Mouse (Mus musculus): ENCODE measurements at regions not wholly inside any gene's neighbourhood (a gene's known extent, or its start where the extent isn't known, plus 50 kb on each side); places are given as distances from the start of the nearest gene placed in this dataset.

- no peak for DNase-seq (ENCODE audit: low spot score)
These were observed 101.9 kb downstream of the Irs2 start for GRCm38 (mm10) chr8:10906353-10906752.

GRCm38 (mm10) chr8:10905761-10906160 is 102.5 kb downstream of the Irs2 start:
- no peak for DNase-seq (ENCODE audit: low spot score)

- DNase-seq (ENCODE audit: low spot score), result no peak
These were observed 104.3 kb downstream of the Irs2 start for GRCm38 (mm10) chr8:10903957-10904356.

GRCm38 (mm10) chr8:10901954-10902353 is 106.3 kb downstream of the Irs2 start:
- DNase-seq (ENCODE audit: low spot score), result no peak

GRCm38 (mm10) chr8:10901014-10901413 is 107.2 kb downstream of the Irs2 start:
- no peak for DNase-seq (ENCODE audit: low spot score)

GRCm38 (mm10) chr8:10899581-10900155 is 108.6 kb downstream of the Irs2 start:
- DNase-seq (ENCODE audit: low spot score), result no peak

- no peak for DNase-seq (ENCODE audit: low spot score)
These were observed 109.4 kb downstream of the Irs2 start for GRCm38 (mm10) chr8:10898562-10899527.

GRCm38 (mm10) chr8:10897573-10897972 is 110.7 kb downstream of the Irs2 start:
- no peak for DNase-seq (ENCODE audit: low spot score)

GRCm38 (mm10) chr8:10895178-10895577 is 113.1 kb downstream of the Irs2 start:
- no peak for DNase-seq (ENCODE audit: low spot score)

GRCm38 (mm10) chr8:10894306-10894705 is 114.0 kb downstream of the Irs2 start:
- DNase-seq (ENCODE audit: low spot score), result no peak

- no peak for DNase-seq (ENCODE audit: low spot score)
These were observed 114.5 kb downstream of the Irs2 start for GRCm38 (mm10) chr8:10893709-10894108.

GRCm38 (mm10) chr8:10891906-10892305 is 116.4 kb downstream of the Irs2 start:
- DNase-seq (ENCODE audit: low spot score), result no peak

- no peak for DNase-seq (ENCODE audit: low spot score)
These were observed 116.8 kb downstream of the Irs2 start for GRCm38 (mm10) chr8:10891440-10891839.

GRCm38 (mm10) chr8:10885452-10885851 is 122.8 kb downstream of the Irs2 start:
- DNase-seq (ENCODE audit: low spot score), result no peak

- no peak for DNase-seq (ENCODE audit: low spot score)
These were observed 124.8 kb downstream of the Irs2 start for GRCm38 (mm10) chr8:10883418-10883817.

- DNase-seq (ENCODE audit: low spot score), result no peak
These were observed 125.9 kb downstream of the Irs2 start for GRCm38 (mm10) chr8:10882381-10882780.

GRCm38 (mm10) chr8:10879883-10880282 is 128.4 kb downstream of the Irs2 start:
- no peak for DNase-seq (ENCODE audit: low spot score)

GRCm38 (mm10) chr8:10879049-10879847 is 129.0 kb downstream of the Irs2 start:
- peak; percentile 30 for DNase-seq (ENCODE audit: low spot score)

GRCm38 (mm10) chr8:10878371-10878770 is 129.9 kb downstream of the Irs2 start:
- DNase-seq (ENCODE audit: low spot score), result no peak

- DNase-seq (ENCODE audit: low spot score), result no peak
These were observed 133.1 kb downstream of the Irs2 start for GRCm38 (mm10) chr8:10875170-10875569.

GRCm38 (mm10) chr8:10871451-10871850 is 136.8 kb downstream of the Irs2 start:
- no peak for DNase-seq (ENCODE audit: low spot score)

- no peak for DNase-seq (ENCODE audit: low spot score)
These were observed 137.7 kb downstream of the Irs2 start for GRCm38 (mm10) chr8:10870423-10871055.
